Mouse (Mus musculus): Measurements from ENCODE around the gene Gm9508. TPM values are rescaled to one million over a fixed set of nuclear protein-coding genes. Genes with fewer than 3 reads are reported as not detected.

Gene Gm9508
- total and polyA plus RNA-seq, 2 experiments from 2014 or later: not detected

- no peak for TF ChIP-seq CTCF (IDR thresholded peaks at IDR 0.05)
- Histone ChIP-seq H3K9ac (replicated peaks; ENCODE audit: low read length, poor library complexity, severe bottlenecking) (no peak overlapping the region), H3K4me1 (ENCODE audit: insufficient read depth, low read length) (no peaks in the 10 kb centered on the region), H3K27me3 (ENCODE audit: insufficient read depth, low read length) (no peaks in the 10 kb centered on the region), H3K9me3 (ENCODE audit: low read length) (no peaks in the 10 kb centered on the region), H3K4me3 (ENCODE audit: low read depth, low read length) (no peak overlapping the region), H3K27ac (ENCODE audit: low read depth, low read length) (no peak overlapping the region), H3K36me3 (ENCODE audit: insufficient read depth, low read length) (no peaks in the 10 kb centered on the region), H3K4me2 (ENCODE audit: low read depth, low read length, poor library complexity, severe bottlenecking) (no peak overlapping the region)
- ATAC-seq (ENCODE audit: low FRiP score): no peak
- 84% methylated on average over 8 of the region's 8 CpGs for WGBS
- peak; percentile 28 for DNase-seq (ENCODE audit: low spot score)
These were observed 30.7 kb downstream of the Gm9508 start for GRCm38 (mm10) chr10:77666342-77666741.

GRCm38 (mm10) chr10:77663949-77664665 lies 32.9 kb downstream of the Gm9508 start:
- TF ChIP-seq CTCF (IDR thresholded peaks at IDR 0.05): no peak
- ATAC-seq (ENCODE audit: low FRiP score) (no peak), DNase-seq (ENCODE audit: low spot score) (no peak)
- no peak overlapping the region for H3K9ac ChIP-seq (replicated peaks; ENCODE audit: low read length, poor library complexity, severe bottlenecking)
- H3K27ac ChIP-seq (ENCODE audit: low read depth, low read length): no peak overlapping the region
- H3K36me3 ChIP-seq (ENCODE audit: insufficient read depth, low read length): no peaks in the 10 kb centered on the region
- H3K4me1 ChIP-seq (ENCODE audit: insufficient read depth, low read length): no peaks in the 10 kb centered on the region
- no peaks in the 10 kb centered on the region for H3K27me3 ChIP-seq (ENCODE audit: insufficient read depth, low read length)
- H3K9me3 ChIP-seq (ENCODE audit: low read length): no peaks in the 10 kb centered on the region
- no peak overlapping the region for H3K4me2 ChIP-seq (ENCODE audit: low read depth, low read length, poor library complexity, severe bottlenecking)
- no peak overlapping the region for H3K4me3 ChIP-seq (ENCODE audit: low read depth, low read length)
- 62% methylated on average over 43 of the region's 43 CpGs for WGBS

- Histone ChIP-seq H3K4me1 (ENCODE audit: insufficient read depth, low read length) (no peaks in the 10 kb centered on the region), H3K36me3 (ENCODE audit: insufficient read depth, low read length) (no peaks in the 10 kb centered on the region), H3K4me3 (ENCODE audit: low read depth, low read length) (no peak overlapping the region), H3K9ac (replicated peaks; ENCODE audit: low read length, poor library complexity, severe bottlenecking) (no peak overlapping the region), H3K27me3 (ENCODE audit: insufficient read depth, low read length) (no peaks in the 10 kb centered on the region), H3K4me2 (ENCODE audit: low read depth, low read length, poor library complexity, severe bottlenecking) (no peak overlapping the region), H3K27ac (ENCODE audit: low read depth, low read length) (no peak overlapping the region), H3K9me3 (ENCODE audit: low read length) (no peaks in the 10 kb centered on the region)
- 69% methylated on average over 15 of the region's 15 CpGs for WGBS
- no peak for TF ChIP-seq CTCF (IDR thresholded peaks at IDR 0.05)
- ATAC-seq (ENCODE audit: low FRiP score) (no peak), DNase-seq (ENCODE audit: low spot score) (no peak)
These were observed 38.6 kb downstream of the Gm9508 start for GRCm38 (mm10) chr10:77658286-77658994.

- Histone ChIP-seq H3K9ac (replicated peaks; ENCODE audit: low read length, poor library complexity, severe bottlenecking) (no peak overlapping the region), H3K9me3 (ENCODE audit: low read length) (no peaks in the 10 kb centered on the region), H3K4me3 (ENCODE audit: low read depth, low read length) (no peak overlapping the region), H3K4me1 (ENCODE audit: insufficient read depth, low read length) (no peaks in the 10 kb centered on the region), H3K4me2 (ENCODE audit: low read depth, low read length, poor library complexity, severe bottlenecking) (no peak overlapping the region), H3K27ac (ENCODE audit: low read depth, low read length) (no peak overlapping the region), H3K27me3 (ENCODE audit: insufficient read depth, low read length) (no peaks in the 10 kb centered on the region), H3K36me3 (ENCODE audit: insufficient read depth, low read length) (peaks cover 3% of the 10 kb centered on the region; the same call in 1 of the 2 replicates)
- WGBS: 90% methylated on average over 9 of the region's 9 CpGs
- DNase-seq (ENCODE audit: low spot score) (no peak), ATAC-seq (ENCODE audit: low FRiP score) (no peak)
- TF ChIP-seq CTCF (IDR thresholded peaks at IDR 0.05): peak; percentile 26; the same call in 1 of the 2 replicates
These were observed 45.0 kb downstream of the Gm9508 start for GRCm38 (mm10) chr10:77652046-77652445.

- no peaks in the 10 kb centered on the region for H3K4me1 ChIP-seq (ENCODE audit: insufficient read depth, low read length)
- no peaks in the 10 kb centered on the region for H3K9me3 ChIP-seq (ENCODE audit: low read length)
- no peak overlapping the region for H3K27ac ChIP-seq (ENCODE audit: low read depth, low read length)
- no peak overlapping the region for H3K4me2 ChIP-seq (ENCODE audit: low read depth, low read length, poor library complexity, severe bottlenecking)
- no peak overlapping the region for H3K9ac ChIP-seq (replicated peaks; ENCODE audit: low read length, poor library complexity, severe bottlenecking)
- WGBS: 88% methylated on average over 8 of the region's 8 CpGs
- TF ChIP-seq CTCF (IDR thresholded peaks at IDR 0.05): no peak
- ATAC-seq (ENCODE audit: low FRiP score) (no peak), DNase-seq (ENCODE audit: low spot score) (no peak)
- no peaks in the 10 kb centered on the region for H3K27me3 ChIP-seq (ENCODE audit: insufficient read depth, low read length)
- H3K4me3 ChIP-seq (ENCODE audit: low read depth, low read length): no peak overlapping the region
- peaks cover 40% of the 10 kb centered on the region for H3K36me3 ChIP-seq (ENCODE audit: insufficient read depth, low read length)
These were observed 49.1 kb downstream of the Gm9508 start for GRCm38 (mm10) chr10:77647901-77648300.

GRCm38 (mm10) chr10:77647461-77647860 lies 49.6 kb downstream of the Gm9508 start:
- H3K27ac ChIP-seq (ENCODE audit: low read depth, low read length): no peak overlapping the region
- H3K9ac ChIP-seq (replicated peaks; ENCODE audit: low read length, poor library complexity, severe bottlenecking): no peak overlapping the region
- H3K4me3 ChIP-seq (ENCODE audit: low read depth, low read length): no peak overlapping the region
- peaks cover 43% of the 10 kb centered on the region for H3K36me3 ChIP-seq (ENCODE audit: insufficient read depth, low read length)
- TF ChIP-seq CTCF (IDR thresholded peaks at IDR 0.05): no peak
- H3K4me1 ChIP-seq (ENCODE audit: insufficient read depth, low read length): no peaks in the 10 kb centered on the region
- no peaks in the 10 kb centered on the region for H3K9me3 ChIP-seq (ENCODE audit: low read length)
- no peaks in the 10 kb centered on the region for H3K27me3 ChIP-seq (ENCODE audit: insufficient read depth, low read length)
- 76% methylated on average over 1 of the region's 1 CpGs for WGBS
- ATAC-seq (ENCODE audit: low FRiP score) (no peak), DNase-seq (ENCODE audit: low spot score) (no peak)
- H3K4me2 ChIP-seq (ENCODE audit: low read depth, low read length, poor library complexity, severe bottlenecking): no peak overlapping the region

Other genes with a start within 250 kb of the Gm9508 start
- gene Fam207a, start 181.4 kb downstream of the Gm9508 start, total RNA-seq (2014; rRNA removed): 47.1 and 49.2 TPM in 2 replicates
- 32.7 and 34.9 TPM in 2 replicates for gene Fam207a, start 181.4 kb downstream of the Gm9508 start, polyA plus RNA-seq (2015; fragmentation: Nextera tagmentation; extraction: Ambion mirVana)
- 0.55 and 1.7 TPM in 2 replicates for gene Itgb2, start 167.0 kb downstream of the Gm9508 start, total RNA-seq (2014; rRNA removed)
- 0.69 and 1.2 TPM in 2 replicates for gene Itgb2, start 167.0 kb downstream of the Gm9508 start, polyA plus RNA-seq (2015; fragmentation: Nextera tagmentation; extraction: Ambion mirVana)
- gene Pttg1ip, start 115.5 kb downstream of the Gm9508 start, total RNA-seq (2014; rRNA removed): 87.2 and 116 TPM in 2 replicates
- 74.7 and 79.0 TPM in 2 replicates for gene Pttg1ip, start 115.5 kb downstream of the Gm9508 start, polyA plus RNA-seq (2015; fragmentation: Nextera tagmentation; extraction: Ambion mirVana)
- 167 and 306 TPM in 2 replicates for gene Sumo3, start 91.1 kb downstream of the Gm9508 start, total RNA-seq (2014; rRNA removed)
- 385 and 389 TPM in 2 replicates for gene Sumo3, start 91.1 kb downstream of the Gm9508 start, polyA plus RNA-seq (2015; fragmentation: Nextera tagmentation; extraction: Ambion mirVana)
- gene Gm49325, start 91.0 kb downstream of the Gm9508 start, total RNA-seq (2014; rRNA removed): not detected in 2 replicates
- gene Gm49325, start 91.0 kb downstream of the Gm9508 start, polyA plus RNA-seq (2015; fragmentation: Nextera tagmentation; extraction: Ambion mirVana): 6.9 and 10.5 TPM in 2 replicates
- 39.3 and 41.8 TPM in 2 replicates for gene Ube2g2, start 75.0 kb downstream of the Gm9508 start, total RNA-seq (2014; rRNA removed)
- 67.2 and 70.6 TPM in 2 replicates for gene Ube2g2, start 75.0 kb downstream of the Gm9508 start, polyA plus RNA-seq (2015; fragmentation: Nextera tagmentation; extraction: Ambion mirVana)
- gene Tspear, start 10.7 kb downstream of the Gm9508 start, total RNA-seq (2014; rRNA removed): 0.66 and 1.5 TPM in 2 replicates
- 0.63 and 1.3 TPM in 2 replicates for gene Tspear, start 10.7 kb downstream of the Gm9508 start, polyA plus RNA-seq (2015; fragmentation: Nextera tagmentation; extraction: Ambion mirVana)
- gene Gm19402, start 6.5 kb downstream of the Gm9508 start, total RNA-seq (2014; rRNA removed): not detected in 2 replicates
- gene Gm19402, start 6.5 kb downstream of the Gm9508 start, polyA plus RNA-seq (2015; fragmentation: Nextera tagmentation; extraction: Ambion mirVana): not detected in 2 replicates
- not detected in 2 replicates for gene Gm10272, start 9.4 kb upstream of the Gm9508 start, total RNA-seq (2014; rRNA removed)
- gene Gm10272, start 9.4 kb upstream of the Gm9508 start, polyA plus RNA-seq (2015; fragmentation: Nextera tagmentation; extraction: Ambion mirVana): not detected in 2 replicates
- gene Gm10024, start 14.2 kb upstream of the Gm9508 start, total RNA-seq (2014; rRNA removed): not detected in 2 replicates
- not detected in 2 replicates for gene Gm10024, start 14.2 kb upstream of the Gm9508 start, polyA plus RNA-seq (2015; fragmentation: Nextera tagmentation; extraction: Ambion mirVana)
- gene Gm10142, start 18.6 kb upstream of the Gm9508 start, total RNA-seq (2014; rRNA removed): not detected in 2 replicates
- not detected in 2 replicates for gene Gm10142, start 18.6 kb upstream of the Gm9508 start, polyA plus RNA-seq (2015; fragmentation: Nextera tagmentation; extraction: Ambion mirVana)
- gene Krtap12-1, start 23.4 kb upstream of the Gm9508 start, total RNA-seq (2014; rRNA removed): not detected in 2 replicates
- not detected in 2 replicates for gene Krtap12-1, start 23.4 kb upstream of the Gm9508 start, polyA plus RNA-seq (2015; fragmentation: Nextera tagmentation; extraction: Ambion mirVana)
- not detected in 2 replicates for gene Gm10100, start 29.3 kb upstream of the Gm9508 start, total RNA-seq (2014; rRNA removed)
- gene Gm10100, start 29.3 kb upstream of the Gm9508 start, polyA plus RNA-seq (2015; fragmentation: Nextera tagmentation; extraction: Ambion mirVana): not detected in 2 replicates
- gene Gm18596, start 45.4 kb upstream of the Gm9508 start, total RNA-seq (2014; rRNA removed): not detected in 2 replicates
- gene Gm18596, start 45.4 kb upstream of the Gm9508 start, polyA plus RNA-seq (2015; fragmentation: Nextera tagmentation; extraction: Ambion mirVana): not detected in 2 replicates
- gene Gm9736, start 54.1 kb upstream of the Gm9508 start, total RNA-seq (2014; rRNA removed): not detected in 2 replicates
- not detected in 2 replicates for gene Gm9736, start 54.1 kb upstream of the Gm9508 start, polyA plus RNA-seq (2015; fragmentation: Nextera tagmentation; extraction: Ambion mirVana)
- gene Gm3233, start 62.4 kb upstream of the Gm9508 start, total RNA-seq (2014; rRNA removed): not detected in 2 replicates
- gene Gm3233, start 62.4 kb upstream of the Gm9508 start, polyA plus RNA-seq (2015; fragmentation: Nextera tagmentation; extraction: Ambion mirVana): not detected in 2 replicates
- not detected in 2 replicates for gene Gm3238, start 74.1 kb upstream of the Gm9508 start, total RNA-seq (2014; rRNA removed)
- not detected in 2 replicates for gene Gm3238, start 74.1 kb upstream of the Gm9508 start, polyA plus RNA-seq (2015; fragmentation: Nextera tagmentation; extraction: Ambion mirVana)
- gene Gm7138, start 79.7 kb upstream of the Gm9508 start, total RNA-seq (2014; rRNA removed): not detected in 2 replicates
- gene Gm7138, start 79.7 kb upstream of the Gm9508 start, polyA plus RNA-seq (2015; fragmentation: Nextera tagmentation; extraction: Ambion mirVana): not detected in 2 replicates
- gene Gm3250, start 85.3 kb upstream of the Gm9508 start, total RNA-seq (2014; rRNA removed): not detected in 2 replicates
- not detected in 2 replicates for gene Gm3250, start 85.3 kb upstream of the Gm9508 start, polyA plus RNA-seq (2015; fragmentation: Nextera tagmentation; extraction: Ambion mirVana)
- gene Gm7137, start 91.0 kb upstream of the Gm9508 start, total RNA-seq (2014; rRNA removed): not detected in 2 replicates
- not detected in 2 replicates for gene Gm7137, start 91.0 kb upstream of the Gm9508 start, polyA plus RNA-seq (2015; fragmentation: Nextera tagmentation; extraction: Ambion mirVana)
- not detected in 2 replicates for gene Gm9639, start 97.8 kb upstream of the Gm9508 start, total RNA-seq (2014; rRNA removed)
- gene Gm9639, start 97.8 kb upstream of the Gm9508 start, polyA plus RNA-seq (2015; fragmentation: Nextera tagmentation; extraction: Ambion mirVana): not detected in 2 replicates
- gene Gm19668, start 101.9 kb upstream of the Gm9508 start, total RNA-seq (2014; rRNA removed): not detected in 2 replicates
- gene Gm19668, start 101.9 kb upstream of the Gm9508 start, polyA plus RNA-seq (2015; fragmentation: Nextera tagmentation; extraction: Ambion mirVana): not detected in 2 replicates
- gene Gm9507, start 114.6 kb upstream of the Gm9508 start, total RNA-seq (2014; rRNA removed): not detected in 2 replicates
- gene Gm9507, start 114.6 kb upstream of the Gm9508 start, polyA plus RNA-seq (2015; fragmentation: Nextera tagmentation; extraction: Ambion mirVana): not detected in 2 replicates
- gene Gm2696, start 117.4 kb upstream of the Gm9508 start, total RNA-seq (2014; rRNA removed): not detected in 2 replicates
- gene Gm2696, start 117.4 kb upstream of the Gm9508 start, polyA plus RNA-seq (2015; fragmentation: Nextera tagmentation; extraction: Ambion mirVana): not detected in 2 replicates
- 0.27 TPM in 1 of 2 replicates, not detected in the other for gene Krtap10-4, start 129.9 kb upstream of the Gm9508 start, total RNA-seq (2014; rRNA removed)
- not detected in 2 replicates for gene Krtap10-4, start 129.9 kb upstream of the Gm9508 start, polyA plus RNA-seq (2015; fragmentation: Nextera tagmentation; extraction: Ambion mirVana)
- not detected in 2 replicates for gene Krtap10-10, start 138.7 kb upstream of the Gm9508 start, total RNA-seq (2014; rRNA removed)
- not detected in 2 replicates for gene Krtap10-10, start 138.7 kb upstream of the Gm9508 start, polyA plus RNA-seq (2015; fragmentation: Nextera tagmentation; extraction: Ambion mirVana)
- not detected in 2 replicates for gene Gm36176, start 149.6 kb upstream of the Gm9508 start, total RNA-seq (2014; rRNA removed)
- gene Gm36176, start 149.6 kb upstream of the Gm9508 start, polyA plus RNA-seq (2015; fragmentation: Nextera tagmentation; extraction: Ambion mirVana): not detected in 2 replicates
- not detected in 2 replicates for gene Gm10318, start 155.6 kb upstream of the Gm9508 start, total RNA-seq (2014; rRNA removed)
- not detected in 2 replicates for gene Gm10318, start 155.6 kb upstream of the Gm9508 start, polyA plus RNA-seq (2015; fragmentation: Nextera tagmentation; extraction: Ambion mirVana)
- gene Gm3285, start 164.7 kb upstream of the Gm9508 start, total RNA-seq (2014; rRNA removed): not detected in 2 replicates
- gene Gm3285, start 164.7 kb upstream of the Gm9508 start, polyA plus RNA-seq (2015; fragmentation: Nextera tagmentation; extraction: Ambion mirVana): not detected in 2 replicates
- 36.1 and 39.6 TPM in 2 replicates for gene Lrrc3, start 205.3 kb upstream of the Gm9508 start, total RNA-seq (2014; rRNA removed)
- gene Lrrc3, start 205.3 kb upstream of the Gm9508 start, polyA plus RNA-seq (2015; fragmentation: Nextera tagmentation; extraction: Ambion mirVana): 29.7 and 29.9 TPM in 2 replicates